Mouse (Mus musculus): Measurements from ENCODE around the gene Sars.

The Sars gene

GRCm38 (mm10) chr3:108444698-108445365 is at the start of gene Sars:
TSS of gene Sars (minus strand) at chr3:108445209.
- peak; percentile 92 for DNase-seq

- no peak for DNase-seq
These were observed 45.0 kb upstream of the Sars start for GRCm38 (mm10) chr3:108489968-108490367.

- no peak for DNase-seq
These were observed 39.7 kb upstream of the Sars start for GRCm38 (mm10) chr3:108484749-108485148.

GRCm38 (mm10) chr3:108478800-108479199 is 33.8 kb upstream of the Sars start:
- DNase-seq = no peak

DNA sequence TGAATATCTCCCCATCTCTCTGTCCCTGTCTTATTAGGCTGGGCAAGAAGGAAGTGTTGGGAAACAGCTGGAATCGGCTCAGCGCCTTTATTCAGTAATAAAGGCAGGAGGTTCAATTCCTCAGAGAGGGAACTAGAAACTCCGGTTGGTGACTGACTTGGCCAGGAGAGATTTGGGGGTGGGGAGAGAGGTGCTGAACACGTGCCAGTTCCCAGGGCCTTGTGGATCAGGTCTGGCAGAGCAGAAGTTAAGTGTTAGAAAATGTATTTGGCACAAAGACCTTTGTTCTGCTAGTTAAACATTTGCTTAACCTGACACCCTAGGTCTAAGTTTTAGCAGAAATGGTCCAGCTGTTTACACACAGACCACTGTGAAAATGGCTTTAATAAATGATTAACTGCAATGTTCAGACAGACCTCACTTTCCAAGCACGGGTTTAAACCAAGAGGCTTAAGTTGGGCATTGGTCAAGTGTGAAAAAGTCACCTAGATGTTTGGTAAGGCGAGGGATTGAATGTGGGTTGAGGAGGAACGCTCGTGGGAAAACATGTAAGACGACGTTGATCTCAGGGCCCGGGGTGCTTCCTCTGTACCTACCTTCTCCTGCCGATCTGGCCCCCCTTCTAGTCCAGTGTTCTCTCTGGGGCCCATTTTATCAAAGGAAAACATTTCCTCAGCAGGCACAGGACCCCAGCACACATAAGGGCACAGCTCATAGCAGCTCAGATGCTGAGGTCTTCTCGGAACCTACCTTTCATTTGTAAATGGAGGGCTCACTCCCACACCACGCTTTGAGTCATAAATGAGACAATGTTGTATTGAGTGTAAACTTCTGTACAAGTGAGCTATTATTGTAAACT is 32.0 kb upstream of the Sars start:
- no peak for DNase-seq

DNA sequence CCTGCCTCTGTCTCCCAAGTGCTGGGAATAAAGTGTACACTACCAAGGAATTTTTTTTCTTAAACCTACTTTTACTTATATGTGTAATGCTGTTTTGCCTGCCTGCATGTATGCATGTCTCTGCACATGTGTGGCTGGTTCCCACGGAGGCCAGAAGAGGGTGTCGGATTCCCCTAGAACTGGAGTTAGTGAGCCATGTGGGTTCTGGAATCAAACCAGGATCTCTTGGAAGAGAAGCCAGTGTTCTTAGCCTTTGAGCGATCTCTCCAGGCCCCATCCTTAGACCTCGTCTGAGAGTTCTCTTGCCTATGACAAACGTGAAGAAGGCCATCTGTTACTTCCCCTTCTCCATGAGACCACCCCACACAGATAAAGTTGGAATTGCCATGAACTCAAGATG is 30.5 kb upstream of the Sars start:
- no peak for DNase-seq

GRCm38 (mm10) chr3:108474969-108475368 is 30.0 kb upstream of the Sars start:
- DNase-seq = no peak

DNA sequence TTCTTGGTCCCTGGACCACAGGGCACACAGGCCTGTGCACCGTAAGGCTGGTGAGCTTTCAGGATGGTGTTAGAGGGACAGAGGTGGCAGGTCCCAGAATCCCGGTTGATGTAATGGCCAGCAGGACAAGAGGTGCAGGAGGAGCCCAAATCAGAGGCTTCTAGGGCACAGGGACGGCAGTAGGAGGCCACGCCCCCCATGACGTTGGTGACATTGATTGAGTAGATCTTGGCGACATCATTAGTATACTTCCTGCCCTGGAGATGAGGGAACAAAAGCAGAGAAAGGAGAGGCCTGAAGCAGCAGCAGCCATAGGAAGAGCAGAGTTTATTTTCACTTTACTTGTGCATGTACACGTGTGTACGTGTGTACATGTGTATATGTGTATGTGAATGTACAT is 22.8 kb upstream of the Sars start:
- no peak for DNase-seq

DNA sequence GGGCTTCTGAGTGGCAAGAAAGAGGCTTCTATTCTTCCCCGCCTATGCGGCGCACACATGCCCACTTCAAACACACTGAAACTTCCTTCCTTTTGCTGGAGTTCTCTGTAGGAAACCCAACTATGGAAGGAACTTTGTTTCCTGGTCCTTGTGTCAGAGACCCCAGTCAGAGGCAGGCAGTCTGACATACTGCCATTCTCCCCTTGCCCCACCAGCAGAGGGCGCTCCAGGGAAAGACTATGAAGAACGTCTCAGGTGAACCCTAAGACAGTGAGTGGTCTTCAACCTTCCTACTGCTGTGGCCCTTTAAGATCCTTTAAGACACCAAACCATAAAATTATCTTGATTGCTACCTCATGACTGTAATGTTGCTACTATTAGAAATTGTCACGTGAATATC is 21.4 kb upstream of the Sars start:
- DNase-seq = no peak

DNA sequence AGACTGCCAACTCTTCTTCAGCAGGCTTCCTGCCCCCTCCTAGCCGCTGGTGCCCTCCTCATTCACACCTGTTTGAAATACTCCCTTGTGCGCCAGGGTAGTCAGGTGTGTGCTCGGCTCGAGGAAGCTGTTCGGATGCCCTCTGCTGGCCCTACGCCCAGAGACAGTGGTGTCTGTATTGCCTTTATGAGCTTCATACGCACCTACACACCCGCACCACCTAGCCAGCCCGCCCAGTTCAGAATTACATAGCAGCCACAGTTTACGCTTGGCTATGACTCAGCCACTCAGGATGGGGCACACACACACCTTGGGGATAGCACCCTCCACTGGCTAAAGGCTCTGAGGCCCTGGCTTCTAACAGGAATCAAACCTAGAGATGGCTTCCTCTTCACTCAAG is 13.9 kb upstream of the Sars start:
- no peak for DNase-seq

DNA sequence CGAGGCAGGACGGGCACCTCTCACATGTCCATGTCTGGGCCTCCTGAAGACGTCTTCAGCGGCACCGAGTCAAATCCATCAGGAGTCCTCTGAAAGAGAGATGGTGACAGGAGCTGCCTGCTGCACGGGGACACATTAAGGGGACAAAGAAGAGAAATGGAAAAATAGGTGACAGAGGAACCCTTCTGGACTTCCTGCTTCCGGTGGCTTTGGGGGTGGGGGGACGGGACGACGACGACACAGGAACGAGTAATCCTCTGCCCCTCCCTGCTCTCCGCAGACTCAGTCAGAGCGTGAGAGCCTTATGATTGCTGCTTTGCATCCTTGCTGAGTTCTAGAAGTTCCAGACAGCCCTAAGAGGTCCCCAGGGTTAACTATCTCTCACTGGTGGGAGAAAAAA is 13.4 kb upstream of the Sars start:
- no peak for DNase-seq

GRCm38 (mm10) chr3:108454172-108454571 is 9.2 kb upstream of the Sars start:
- DNase-seq = no peak

DNA sequence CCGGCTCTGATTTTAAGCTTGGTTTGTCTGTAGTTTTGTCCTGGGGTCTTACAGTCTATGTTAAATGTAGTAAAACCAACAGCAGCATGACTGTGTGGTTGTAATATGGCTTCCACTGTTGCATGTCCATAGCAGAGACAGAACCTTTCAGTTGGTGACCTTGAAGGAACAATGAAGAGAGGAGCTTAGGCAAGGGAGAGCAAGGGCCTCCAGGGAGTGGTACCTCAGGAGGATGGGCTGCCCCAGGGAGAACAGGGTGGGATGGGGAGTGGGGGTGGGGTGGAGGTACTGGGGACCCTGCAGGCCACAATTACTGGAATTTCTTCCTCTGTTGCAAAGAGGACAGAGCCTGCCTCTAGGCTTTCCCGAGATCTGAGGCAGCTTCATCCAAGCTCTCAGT is 7.0 kb upstream of the Sars start:
- no peak for DNase-seq

GRCm38 (mm10) chr3:108445366-108445705 is 327 bp upstream of the Sars start:
- no peak for DNase-seq

GRCm38 (mm10) chr3:108444029-108444428 is 980 bp downstream of the Sars start:
- DNase-seq = peak; percentile 42

DNA sequence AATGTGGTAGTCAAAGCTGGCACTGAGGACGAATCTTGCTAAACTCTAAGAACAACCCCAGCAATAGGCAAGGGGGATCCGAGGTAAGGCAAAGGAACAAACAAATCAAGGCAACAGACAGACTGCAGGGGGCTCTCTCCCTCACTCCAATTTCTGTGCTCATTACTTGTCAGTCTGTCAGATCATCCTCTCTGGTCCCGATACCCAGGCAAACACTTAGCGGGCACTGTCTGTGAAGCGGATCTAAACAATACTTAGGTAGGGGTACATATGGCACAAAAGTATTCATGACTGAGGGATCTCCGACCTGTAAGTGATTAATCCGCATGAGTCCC is 8.7 kb downstream of the Sars start:
- DNase-seq = no peak

DNA sequence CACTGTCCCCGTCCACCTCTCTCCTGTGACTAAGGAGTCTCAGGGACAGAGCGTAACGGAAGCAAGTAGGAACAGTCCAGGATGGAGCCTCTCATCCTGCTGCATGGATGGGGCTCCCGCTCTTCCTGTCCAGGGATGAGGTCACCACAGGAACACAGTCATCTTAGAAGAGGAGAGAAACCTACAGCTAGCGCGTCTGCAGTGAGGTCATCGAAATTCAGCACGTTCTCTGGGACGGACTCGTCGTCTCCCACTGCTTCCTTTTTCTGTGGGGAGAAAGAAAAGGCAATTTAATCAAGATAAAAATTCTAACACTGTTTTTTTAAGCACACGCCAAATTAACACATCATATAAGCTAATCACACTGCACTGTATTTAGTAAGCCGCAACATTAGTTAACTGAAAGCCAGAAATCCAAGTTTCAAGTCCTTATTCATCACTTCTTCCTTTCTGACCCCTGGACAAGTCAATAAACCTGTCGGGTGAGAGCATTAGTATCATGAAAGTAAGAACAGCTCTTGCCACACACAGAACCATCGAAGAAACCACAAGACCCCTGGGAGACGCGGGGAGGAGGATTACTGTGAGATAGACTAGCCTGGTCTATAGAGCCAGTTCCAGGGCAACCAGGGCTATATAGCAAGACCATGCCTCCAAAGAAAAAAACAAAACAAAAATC is 9.2 kb downstream of the Sars start:
- no peak for DNase-seq

GRCm38 (mm10) chr3:108433881-108434495 is 11.0 kb downstream of the Sars start:
- DNase-seq = no peak

GRCm38 (mm10) chr3:108433188-108433880 is 11.7 kb downstream of the Sars start:
- no peak for DNase-seq

DNA sequence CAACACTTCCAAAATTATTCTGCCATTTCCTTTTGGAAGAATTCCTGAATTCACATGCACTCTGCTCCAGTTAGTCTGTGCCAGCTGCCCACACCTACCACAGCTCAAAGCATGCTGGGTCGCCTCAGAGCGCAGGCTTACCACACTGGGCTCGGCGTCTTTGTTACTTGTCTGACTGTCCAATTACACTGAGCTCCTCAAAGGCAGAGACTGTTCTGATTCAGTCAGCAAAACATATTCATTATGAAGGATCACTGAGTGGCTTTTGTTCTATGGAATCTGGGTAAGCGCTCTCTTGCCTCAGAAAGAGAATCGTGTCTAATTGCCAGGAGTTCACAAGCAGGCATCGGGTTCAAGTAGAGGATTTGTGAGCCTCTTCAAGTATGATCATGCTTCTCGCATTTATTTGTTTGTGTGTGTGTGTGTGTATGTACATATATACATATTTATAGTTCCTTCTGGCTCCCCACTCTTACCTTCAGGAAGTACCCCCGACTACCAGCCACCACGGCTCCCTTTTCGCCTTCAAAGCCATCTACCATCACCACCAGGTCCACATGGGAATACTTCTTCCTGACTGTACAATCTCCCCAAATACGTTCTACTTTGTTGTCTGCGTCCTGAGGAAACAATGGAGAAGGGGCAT is 12.3 kb downstream of the Sars start:
- DNase-seq = no peak

DNA sequence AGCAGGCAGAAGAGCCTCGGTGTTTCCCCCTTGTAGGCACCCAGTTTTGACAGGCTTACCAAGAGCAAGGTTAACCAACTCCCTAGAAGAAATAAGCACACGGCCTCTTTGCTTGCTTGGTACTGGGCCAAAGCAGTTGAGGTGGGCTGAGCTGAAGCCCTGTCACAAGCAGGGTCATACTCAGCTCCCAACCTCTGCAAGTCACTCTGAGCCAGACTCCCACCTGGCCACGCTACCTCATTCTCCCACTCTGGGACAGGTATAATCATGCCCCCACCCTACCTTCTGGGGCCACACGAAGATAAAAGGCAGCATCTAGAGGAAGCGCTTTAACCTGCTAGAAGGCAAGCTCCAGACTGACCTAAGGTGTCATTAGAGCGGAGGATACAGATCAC is 19.4 kb downstream of the Sars start:
- no peak for DNase-seq

GRCm38 (mm10) chr3:108424944-108425623 is 19.9 kb downstream of the Sars start:
- no peak for DNase-seq
